Mouse (Mus musculus): ENCODE results near the gene Rmi1. TPM values are rescaled to one million over a fixed set of nuclear protein-coding genes. Genes with fewer than 3 reads are reported as not detected.

Rmi1 gene
- polyA plus RNA-seq, 1 experiment from 2014 or later, result 22.7 TPM

DNA sequence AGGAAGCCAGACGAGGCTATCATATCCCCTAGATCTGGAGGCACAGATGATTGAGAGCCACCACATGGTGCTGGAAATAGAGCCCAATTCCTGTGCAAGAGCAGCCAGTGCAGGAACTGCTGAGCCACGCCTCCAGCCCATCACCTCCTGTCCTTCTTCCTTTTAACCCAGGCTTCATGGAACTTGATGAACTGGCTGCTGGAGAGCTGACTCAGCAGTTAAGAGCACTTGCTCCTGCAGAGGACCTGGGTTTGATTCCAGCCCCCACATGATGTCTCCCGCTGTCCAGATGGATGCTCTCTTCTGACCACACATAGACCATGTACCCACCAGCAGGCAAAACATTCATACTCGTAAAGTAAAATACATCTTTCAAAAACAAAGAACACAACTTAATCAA, 33.2 kb upstream of the Rmi1 start:
- 58% methylated on average over 4 of the region's 4 CpGs for WGBS (ENCODE audit: insufficient replicate concordance)
- Histone ChIP-seq H3K9ac (ENCODE audit: low read depth, low read length) (no peak overlapping the region), H3K27me3 (ENCODE audit: control insufficient read depth, insufficient read depth, low read length) (no peaks in the 10 kb centered on the region), H3K36me3 (ENCODE audit: control insufficient read depth, insufficient read depth, low read length) (no peaks in the 10 kb centered on the region), H3K9me3 (replicated peaks; ENCODE audit: control insufficient read depth, low read length) (no peaks in the 10 kb centered on the region), H3K4me2 (no peak overlapping the region), H3K27ac (ENCODE audit: low read depth, low read length) (no peak overlapping the region), H3K4me3 (ENCODE audit: low read depth, low read length) (no peak overlapping the region), H3K4me1 (ENCODE audit: control insufficient read depth, insufficient read depth, low read length) (no peaks in the 10 kb centered on the region)
- no peak for ATAC-seq (replicated peaks; ENCODE audit: insufficient number of reproducible peaks, low FRiP score, low TSS enrichment)

DNA sequence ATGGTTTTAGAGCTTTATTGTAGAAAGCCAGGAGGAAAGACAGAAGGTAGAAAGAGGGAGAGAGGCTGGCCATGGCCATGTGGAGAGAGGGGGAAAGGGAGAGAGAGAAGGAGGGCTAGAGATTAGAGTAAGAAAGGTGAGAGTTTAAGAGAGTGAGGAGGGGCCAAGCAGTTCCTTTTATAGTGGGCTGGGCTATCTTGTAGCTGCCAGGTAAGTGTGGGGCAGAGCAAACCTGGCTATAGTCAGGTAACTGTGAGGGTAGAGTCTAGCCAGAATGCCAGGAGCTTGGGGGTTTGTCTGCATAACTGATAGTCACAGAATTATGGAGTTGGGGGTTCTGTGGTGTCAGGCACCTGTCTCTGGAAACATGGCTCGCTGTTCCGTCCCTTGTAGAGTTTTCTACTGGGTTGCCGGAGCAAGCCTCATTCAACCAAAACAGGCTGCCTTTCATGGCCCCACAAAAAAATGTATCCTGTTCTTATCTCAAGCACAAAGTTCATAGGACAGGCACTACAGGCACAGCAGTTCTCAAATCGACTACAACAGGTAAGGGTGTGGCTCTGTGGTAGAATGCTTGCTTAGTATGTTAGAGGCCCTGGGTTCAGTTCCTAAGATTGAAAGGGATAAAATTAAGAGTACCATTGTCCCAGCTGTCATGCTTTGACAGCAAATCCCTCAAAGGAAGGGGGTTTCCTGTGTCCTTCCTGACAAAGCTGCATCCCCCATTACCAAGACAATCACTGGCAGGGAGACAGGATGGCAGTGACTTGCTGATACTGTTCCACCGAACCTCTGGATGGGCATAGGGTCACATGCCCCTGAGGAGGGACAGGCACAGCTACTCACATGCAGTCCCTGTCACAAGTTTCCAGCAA, 29.5 kb upstream of the Rmi1 start:
- no peaks in the 10 kb centered on the region for H3K4me1 ChIP-seq (ENCODE audit: control insufficient read depth, insufficient read depth, low read length)
- H3K9ac ChIP-seq (ENCODE audit: low read depth, low read length), result no peak overlapping the region
- H3K36me3 ChIP-seq (ENCODE audit: control insufficient read depth, insufficient read depth, low read length), result no peaks in the 10 kb centered on the region
- 79% methylated on average over 5 of the region's 5 CpGs for WGBS (ENCODE audit: insufficient replicate concordance)
- H3K27me3 ChIP-seq (ENCODE audit: control insufficient read depth, insufficient read depth, low read length), result no peaks in the 10 kb centered on the region
- no peak overlapping the region for H3K4me2 ChIP-seq
- no peak overlapping the region for H3K27ac ChIP-seq (ENCODE audit: low read depth, low read length)
- H3K4me3 ChIP-seq (ENCODE audit: low read depth, low read length), result no peak overlapping the region
- no peaks in the 10 kb centered on the region for H3K9me3 ChIP-seq (replicated peaks; ENCODE audit: control insufficient read depth, low read length)
- ATAC-seq (replicated peaks; ENCODE audit: insufficient number of reproducible peaks, low FRiP score, low TSS enrichment), result no peak

DNA sequence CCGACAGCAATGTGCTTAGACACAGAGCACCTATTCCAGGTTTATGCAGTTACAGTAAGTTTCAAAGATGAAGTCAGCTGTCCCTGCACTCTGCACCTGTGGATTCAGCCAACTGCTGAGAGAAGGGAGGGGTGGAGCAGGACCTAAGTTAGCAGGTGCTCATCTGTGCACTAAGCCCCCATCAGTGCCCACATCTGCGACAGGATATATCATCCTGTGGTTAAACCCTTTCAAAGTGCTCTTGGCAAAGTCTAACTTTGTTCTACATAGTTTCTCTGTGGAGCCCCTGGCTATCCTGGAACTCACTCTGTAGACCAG, 28.9 kb upstream of the Rmi1 start:
- Histone ChIP-seq H3K9ac (ENCODE audit: low read depth, low read length) (no peak overlapping the region), H3K27me3 (ENCODE audit: control insufficient read depth, insufficient read depth, low read length) (no peaks in the 10 kb centered on the region), H3K4me1 (ENCODE audit: control insufficient read depth, insufficient read depth, low read length) (no peaks in the 10 kb centered on the region), H3K36me3 (ENCODE audit: control insufficient read depth, insufficient read depth, low read length) (no peaks in the 10 kb centered on the region), H3K9me3 (replicated peaks; ENCODE audit: control insufficient read depth, low read length) (no peaks in the 10 kb centered on the region), H3K4me2 (no peak overlapping the region), H3K27ac (ENCODE audit: low read depth, low read length) (no peak overlapping the region), H3K4me3 (ENCODE audit: low read depth, low read length) (no peak overlapping the region)
- ATAC-seq (replicated peaks; ENCODE audit: insufficient number of reproducible peaks, low FRiP score, low TSS enrichment), result no peak
- WGBS (ENCODE audit: insufficient replicate concordance), result 77% methylated on average over 2 of the region's 2 CpGs

DNA sequence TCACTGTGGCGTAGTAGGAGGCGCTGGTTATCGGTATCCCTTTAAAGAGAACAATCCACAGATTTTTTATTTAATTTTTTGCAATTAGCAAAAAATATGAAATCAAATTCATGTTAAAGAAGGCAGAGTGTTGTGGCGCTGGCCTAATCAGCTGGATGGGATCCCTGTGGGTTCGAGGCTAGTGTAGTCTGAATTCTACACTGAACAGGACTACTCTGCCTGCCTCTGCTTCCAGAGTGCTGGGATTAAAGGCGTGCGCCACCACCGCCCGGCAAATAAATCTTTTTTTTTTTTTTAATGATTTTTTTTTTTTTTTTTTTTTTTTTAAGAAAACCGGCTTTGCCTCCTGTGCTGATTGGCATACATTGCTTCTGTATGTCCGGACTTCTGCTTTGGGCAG, 17.7 kb upstream of the Rmi1 start:
- 51% methylated on average over 11 of the region's 11 CpGs for WGBS (ENCODE audit: insufficient replicate concordance)
- no peak for ATAC-seq (replicated peaks; ENCODE audit: insufficient number of reproducible peaks, low FRiP score, low TSS enrichment)
- peak overlapping the region; percentile 66 for H3K4me3 ChIP-seq (ENCODE audit: low read depth, low read length)
- peaks cover 24% of the 10 kb centered on the region for H3K36me3 ChIP-seq (ENCODE audit: control insufficient read depth, insufficient read depth, low read length)
- H3K27ac ChIP-seq (ENCODE audit: low read depth, low read length), result no peak overlapping the region
- peak overlapping the region; percentile 83 for H3K9ac ChIP-seq (ENCODE audit: low read depth, low read length)
- peaks cover 11% of the 10 kb centered on the region for H3K9me3 ChIP-seq (replicated peaks; ENCODE audit: control insufficient read depth, low read length)
- H3K4me2 ChIP-seq, result peak overlapping the region; percentile 88
- H3K4me1 ChIP-seq (ENCODE audit: control insufficient read depth, insufficient read depth, low read length), result no peaks in the 10 kb centered on the region
- H3K27me3 ChIP-seq (ENCODE audit: control insufficient read depth, insufficient read depth, low read length), result no peaks in the 10 kb centered on the region

DNA sequence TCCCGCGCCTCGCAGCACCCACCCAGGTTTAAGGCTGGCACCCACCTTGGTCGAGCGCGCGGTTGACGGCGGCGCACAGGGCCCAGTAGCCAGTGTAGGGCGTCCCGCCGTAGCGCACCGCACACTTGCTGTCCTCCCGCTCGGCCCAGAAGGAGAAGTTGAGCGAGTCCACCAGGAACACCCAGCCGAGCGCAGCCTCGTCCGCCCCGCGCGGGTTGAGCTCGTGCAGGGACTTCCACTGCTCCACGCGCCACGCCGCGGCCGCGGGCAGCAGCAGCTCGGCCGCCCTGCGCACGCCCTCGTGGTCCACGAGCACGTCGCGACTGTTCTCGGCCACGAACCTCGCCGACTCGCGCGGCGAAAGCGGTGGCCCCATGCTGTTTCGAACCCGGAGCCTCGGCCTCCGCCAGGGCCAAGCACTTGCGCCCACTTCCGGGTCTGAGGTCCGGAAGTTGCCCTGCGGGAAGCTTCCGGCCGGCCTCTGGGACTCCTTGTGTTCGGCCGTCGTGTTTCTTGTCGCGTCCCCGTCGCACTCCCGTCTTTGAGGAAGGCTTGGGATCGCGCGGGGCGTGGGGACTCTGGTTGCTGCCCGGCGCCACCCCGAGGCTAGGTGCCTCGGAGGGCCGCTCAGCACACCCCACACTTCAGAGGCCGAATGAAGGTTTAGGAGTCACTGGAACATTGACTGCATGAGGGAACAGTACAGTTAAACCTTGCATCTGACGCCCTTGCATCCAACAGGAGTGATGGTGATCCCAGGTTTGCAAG, 17.1 kb upstream of the Rmi1 start, which contains the start of gene 2210016F16Rik:
Gene 2210016F16Rik (minus strand): TSS at position 447 of the 768 bp plus-strand sequence.
- Histone ChIP-seq H3K9ac (ENCODE audit: low read depth, low read length) (peak within 1 kb of the TSS; percentile 83), H3K27ac (ENCODE audit: low read depth, low read length) (peak within 1 kb of the TSS; percentile 29; the same call in 1 of the 2 replicates), H3K9me3 (replicated peaks; ENCODE audit: control insufficient read depth, low read length) (peaks cover 11% of the 10 kb centered on the region), H3K36me3 (ENCODE audit: control insufficient read depth, insufficient read depth, low read length) (peaks cover 24% of the 10 kb centered on the region), H3K4me1 (ENCODE audit: control insufficient read depth, insufficient read depth, low read length) (no peaks in the 10 kb centered on the region), H3K4me3 (ENCODE audit: low read depth, low read length) (peak within 1 kb of the TSS; percentile 66), H3K27me3 (ENCODE audit: control insufficient read depth, insufficient read depth, low read length) (no peaks in the 10 kb centered on the region), H3K4me2 (peak within 1 kb of the TSS; percentile 88)
- WGBS (ENCODE audit: insufficient replicate concordance), result 2% methylated on average over 80 of the region's 80 CpGs
- peak; percentile 74 for ATAC-seq (replicated peaks; ENCODE audit: insufficient number of reproducible peaks, low FRiP score, low TSS enrichment)

DNA sequence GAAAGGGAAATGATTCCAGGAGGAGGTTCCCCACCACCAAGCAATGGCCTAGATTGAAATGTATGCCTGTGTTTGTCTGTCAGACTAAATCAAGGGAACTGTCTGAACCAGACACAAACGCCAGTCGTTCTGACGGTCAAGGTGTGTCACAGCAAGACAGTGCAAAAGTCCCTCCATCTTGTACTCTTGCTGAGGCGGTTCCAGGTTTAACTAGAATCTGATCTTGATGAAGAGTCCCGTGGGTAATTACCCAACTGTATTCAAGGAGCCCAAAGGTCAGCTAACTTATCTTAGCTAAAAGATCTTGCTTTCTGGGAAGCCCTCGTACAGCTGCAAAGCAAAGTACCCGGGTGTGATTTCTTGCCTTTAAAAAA, 16.5 kb upstream of the Rmi1 start:
- H3K27me3 ChIP-seq (ENCODE audit: control insufficient read depth, insufficient read depth, low read length), result no peaks in the 10 kb centered on the region
- 85% methylated on average over 7 of the region's 7 CpGs for WGBS (ENCODE audit: insufficient replicate concordance)
- no peaks in the 10 kb centered on the region for H3K4me1 ChIP-seq (ENCODE audit: control insufficient read depth, insufficient read depth, low read length)
- peaks cover 10% of the 10 kb centered on the region for H3K9me3 ChIP-seq (replicated peaks; ENCODE audit: control insufficient read depth, low read length)
- peak overlapping the region; percentile 66 for H3K4me3 ChIP-seq (ENCODE audit: low read depth, low read length)
- peak overlapping the region; percentile 88 for H3K4me2 ChIP-seq
- no peak overlapping the region for H3K27ac ChIP-seq (ENCODE audit: low read depth, low read length)
- H3K36me3 ChIP-seq (ENCODE audit: control insufficient read depth, insufficient read depth, low read length), result peaks cover 22% of the 10 kb centered on the region
- H3K9ac ChIP-seq (ENCODE audit: low read depth, low read length), result peak overlapping the region; percentile 83
- ATAC-seq (replicated peaks; ENCODE audit: insufficient number of reproducible peaks, low FRiP score, low TSS enrichment), result no peak

DNA sequence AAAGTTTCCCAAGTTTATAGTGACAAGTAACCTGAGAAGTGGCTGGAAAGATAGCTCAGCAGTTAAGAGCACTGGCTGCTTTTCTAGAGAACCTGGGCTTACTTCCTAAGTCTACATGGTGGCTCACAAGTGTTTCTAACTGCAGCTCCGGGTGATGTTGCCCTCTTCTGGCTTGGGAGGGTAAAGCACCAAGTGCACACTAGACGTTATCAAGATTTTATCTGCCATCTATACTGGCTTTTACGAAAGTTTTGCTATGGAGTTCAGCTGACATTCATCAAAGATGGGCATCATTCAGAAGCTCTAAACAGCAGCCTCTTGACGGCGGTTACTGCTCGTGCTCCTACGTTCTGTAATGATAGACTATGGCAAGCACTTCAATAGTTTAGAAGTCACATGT, 14.1 kb upstream of the Rmi1 start:
- H3K4me3 ChIP-seq (ENCODE audit: low read depth, low read length), result no peak overlapping the region
- H3K9me3 ChIP-seq (replicated peaks; ENCODE audit: control insufficient read depth, low read length), result no peaks in the 10 kb centered on the region
- ATAC-seq (replicated peaks; ENCODE audit: insufficient number of reproducible peaks, low FRiP score, low TSS enrichment), result no peak
- H3K9ac ChIP-seq (ENCODE audit: low read depth, low read length), result no peak overlapping the region
- 12% methylated on average over 7 of the region's 7 CpGs for WGBS (ENCODE audit: insufficient replicate concordance)
- no peaks in the 10 kb centered on the region for H3K27me3 ChIP-seq (ENCODE audit: control insufficient read depth, insufficient read depth, low read length)
- no peaks in the 10 kb centered on the region for H3K4me1 ChIP-seq (ENCODE audit: control insufficient read depth, insufficient read depth, low read length)
- no peak overlapping the region for H3K27ac ChIP-seq (ENCODE audit: low read depth, low read length)
- peaks cover 9% of the 10 kb centered on the region for H3K36me3 ChIP-seq (ENCODE audit: control insufficient read depth, insufficient read depth, low read length)
- no peak overlapping the region for H3K4me2 ChIP-seq

DNA sequence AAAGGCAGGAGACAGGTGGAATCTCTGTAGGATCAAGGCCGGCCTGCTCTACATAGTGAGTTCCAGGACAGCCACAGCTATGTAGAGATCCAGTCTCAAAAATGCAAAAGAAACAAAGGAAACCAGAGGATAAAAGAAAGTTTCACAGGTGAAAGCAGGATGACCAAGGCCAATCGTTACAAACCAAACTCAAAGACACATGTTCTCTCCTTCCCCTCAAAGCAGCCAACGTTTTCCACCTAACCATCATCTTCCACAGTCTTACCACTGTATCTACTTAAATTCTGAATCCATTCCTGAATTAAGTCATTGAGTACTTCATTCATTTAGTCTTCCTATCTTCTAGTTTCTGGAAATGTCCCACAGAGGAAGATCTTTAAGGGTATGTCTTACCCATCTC, 13.7 kb upstream of the Rmi1 start:
- no peak overlapping the region for H3K4me2 ChIP-seq
- H3K4me1 ChIP-seq (ENCODE audit: control insufficient read depth, insufficient read depth, low read length), result no peaks in the 10 kb centered on the region
- H3K27ac ChIP-seq (ENCODE audit: low read depth, low read length), result no peak overlapping the region
- no peak for ATAC-seq (replicated peaks; ENCODE audit: insufficient number of reproducible peaks, low FRiP score, low TSS enrichment)
- peaks cover 9% of the 10 kb centered on the region for H3K36me3 ChIP-seq (ENCODE audit: control insufficient read depth, insufficient read depth, low read length)
- no peak overlapping the region for H3K9ac ChIP-seq (ENCODE audit: low read depth, low read length)
- H3K4me3 ChIP-seq (ENCODE audit: low read depth, low read length), result no peak overlapping the region
- H3K27me3 ChIP-seq (ENCODE audit: control insufficient read depth, insufficient read depth, low read length), result no peaks in the 10 kb centered on the region
- no peaks in the 10 kb centered on the region for H3K9me3 ChIP-seq (replicated peaks; ENCODE audit: control insufficient read depth, low read length)
- WGBS (ENCODE audit: insufficient replicate concordance), result 44% methylated on average over 3 of the region's 3 CpGs
